Mouse (Mus musculus): ENCODE results near the gene Hspa12b.

GRCm38 (mm10) chr2:131174700-131175099 is 47.6 kb downstream of the Hspa12b start:
- no peak for TF ChIP-seq CTCF (IDR thresholded peaks at IDR 0.05; ENCODE audit: low read depth, low read length)
- TF ChIP-seq POLR2AphosphoS5 (IDR thresholded peaks at IDR 0.05; ENCODE audit: insufficient replicate concordance, low read depth, low read length): no peak
- TF ChIP-seq GATA1 (IDR thresholded peaks at IDR 0.05; ENCODE audit: borderline replicate concordance, low read length): no peak

Data from G1E (cell line).